Mouse (Mus musculus) C2C12 (cell line): Measurements from ENCODE around the gene Camkk1. TPM values are rescaled to one million over a fixed set of nuclear protein-coding genes. Genes with fewer than 3 reads are reported as not detected.

ENCODE experiments used
- H3K27me3 ChIP-seq: one replicate; pipeline ENCODE4 v1.6.1; 2011; ENCODE audit not compliant: control insufficient read depth, insufficient read depth, insufficient read length
- H3K36me3 ChIP-seq: one replicate; pipeline ENCODE4 v1.6.1; 2011; ENCODE audit not compliant: control insufficient read depth, insufficient read depth
- H3K4me3 ChIP-seq: one replicate; pipeline ENCODE4 v1.5.1; 2011; ENCODE audit warnings: mild to moderate bottlenecking, control low read depth; ENCODE audit not compliant: poor library complexity, insufficient read depth, severe bottlenecking
- H3K79me2 ChIP-seq: one replicate; pipeline ENCODE4 v1.6.1; 2011; ENCODE audit not compliant: control insufficient read depth, insufficient read depth
- H3K79me3 ChIP-seq: one replicate; pipeline ENCODE4 v1.6.1; 2011; ENCODE audit warnings: low read depth, control low read depth
- H3ac ChIP-seq: one replicate; pipeline ENCODE3; 2011; ENCODE audit warnings: low read depth; ENCODE audit not compliant: control insufficient read depth, insufficient read length
- CEBPB ChIP-seq: IDR thresholded peaks from one replicate; pipeline ENCODE4 v1.6.1; 2011; ENCODE audit warnings: low read depth, mild to moderate bottlenecking, control low read depth, moderate library complexity
- CTCF ChIP-seq: IDR thresholded peaks from one replicate; pipeline ENCODE4 v1.5.1; 2011; ENCODE audit not compliant: control insufficient read depth, insufficient read depth, insufficient read length
- FOSL1 ChIP-seq: IDR thresholded peaks from one replicate; pipeline ENCODE4 v1.8.0; 2011; ENCODE audit warnings: mild to moderate bottlenecking, low read length; ENCODE audit not compliant: poor library complexity, insufficient read depth, severe bottlenecking
- MAX ChIP-seq: IDR thresholded peaks from one replicate; pipeline ENCODE4 v1.6.1; 2011; ENCODE audit warnings: mild to moderate bottlenecking, control low read depth
- MYOD1 ChIP-seq: IDR thresholded peaks from one replicate; pipeline ENCODE4 v1.6.1; 2011; ENCODE audit warnings: low read depth; ENCODE audit not compliant: control insufficient read depth, insufficient read length
- MYOG ChIP-seq: IDR thresholded peaks from one replicate; pipeline ENCODE4 v1.6.1; 2011; ENCODE audit not compliant: control insufficient read depth, insufficient read length; ENCODE audit errors: extremely low read depth
- USF1 ChIP-seq: IDR thresholded peaks from one replicate; pipeline ENCODE4 v1.6.1; 2011; ENCODE audit warnings: low read depth, mild to moderate bottlenecking, control low read depth, moderate library complexity
- polyA plus RNA-seq: library from polyadenylated mRNA; unstranded; fragments of >200 nt; fragmentation: generic; extraction: Trizol; gene quantifications from one replicate; pipeline ENCODE4 v1.2.1, GENCODE M21; 2012; ENCODE audit warnings: missing spikeins

The Camkk1 gene
- polyA plus RNA-seq, 1 experiment, result 7.7 TPM

GRCm38 (mm10) chr11:72987807-72988206 lies 31.0 kb upstream of the Camkk1 start:
- TF ChIP-seq USF1 (no peak), MAX (no peak), CEBPB (no peak), MYOG (no peak), CTCF (no peak), MYOD1 (no peak), FOSL1 (no peak)
- H3K27me3 ChIP-seq, result no peaks in the 10 kb centered on the region
- no peak overlapping the region for H3ac ChIP-seq
- H3K36me3 ChIP-seq, result no peaks in the 10 kb centered on the region
- H3K79me3 ChIP-seq, result no peaks in the 10 kb centered on the region
- H3K4me3 ChIP-seq, result no peak overlapping the region
- no peaks in the 10 kb centered on the region for H3K79me2 ChIP-seq

- H3K27me3 ChIP-seq, result peaks cover 4% of the 10 kb centered on the region
- no peak overlapping the region for H3ac ChIP-seq
- H3K4me3 ChIP-seq, result no peak overlapping the region
- no peak for TF ChIP-seq MAX
- TF ChIP-seq MYOD1, result no peak
- no peaks in the 10 kb centered on the region for H3K79me2 ChIP-seq
- H3K36me3 ChIP-seq, result no peaks in the 10 kb centered on the region
- no peaks in the 10 kb centered on the region for H3K79me3 ChIP-seq
Measured at GRCm38 (mm10) chr11:72989044-72989443, 29.8 kb upstream of the Camkk1 start.

- peaks cover 4% of the 10 kb centered on the region for H3K27me3 ChIP-seq
- H3K36me3 ChIP-seq, result no peaks in the 10 kb centered on the region
- no peaks in the 10 kb centered on the region for H3K79me3 ChIP-seq
- H3K79me2 ChIP-seq, result no peaks in the 10 kb centered on the region
- TF ChIP-seq MYOG, result no peak
- TF ChIP-seq MAX, result no peak
- no peak overlapping the region for H3ac ChIP-seq
- no peak overlapping the region for H3K4me3 ChIP-seq
Measured at GRCm38 (mm10) chr11:72990688-72991087, 28.1 kb upstream of the Camkk1 start.

DNA sequence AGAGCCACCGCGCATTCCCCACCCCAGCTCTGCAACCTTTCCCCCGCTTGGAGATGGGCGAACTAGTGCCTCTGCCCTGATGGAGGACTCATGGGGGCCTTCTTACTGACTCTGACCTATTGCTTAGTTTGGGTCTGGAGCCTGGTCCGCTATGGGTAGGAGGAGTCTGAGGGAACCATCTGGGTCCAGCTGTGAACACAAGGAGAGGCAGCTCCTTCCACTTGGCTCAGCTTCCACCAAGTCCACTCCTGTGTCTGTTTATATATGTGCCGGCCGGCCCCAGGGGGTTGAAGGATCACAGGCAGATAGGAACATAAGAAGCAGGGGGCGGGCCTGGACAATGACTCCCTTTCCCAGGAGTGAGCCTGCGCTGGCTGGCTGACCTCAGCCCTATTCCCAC lies 26.8 kb upstream of the Camkk1 start:
- TF ChIP-seq MYOD1, result no peak
- no peak for TF ChIP-seq CTCF
- TF ChIP-seq CEBPB, result no peak
- no peak for TF ChIP-seq MYOG
- TF ChIP-seq USF1, result no peak
- TF ChIP-seq FOSL1, result no peak
- TF ChIP-seq MAX, result no peak
- peaks cover 4% of the 10 kb centered on the region for H3K27me3 ChIP-seq
- no peak overlapping the region for H3ac ChIP-seq
- no peaks in the 10 kb centered on the region for H3K79me3 ChIP-seq
- no peaks in the 10 kb centered on the region for H3K36me3 ChIP-seq
- H3K4me3 ChIP-seq, result no peak overlapping the region
- no peaks in the 10 kb centered on the region for H3K79me2 ChIP-seq

GRCm38 (mm10) chr11:72996346-72996745 lies 22.5 kb upstream of the Camkk1 start:
- Histone ChIP-seq H3K79me2 (no peaks in the 10 kb centered on the region), H3K27me3 (peaks cover 4% of the 10 kb centered on the region), H3K4me3 (no peak overlapping the region), H3ac (no peak overlapping the region), H3K36me3 (no peaks in the 10 kb centered on the region), H3K79me3 (no peaks in the 10 kb centered on the region)
- no peak for TF ChIP-seq CEBPB
- no peak for TF ChIP-seq MYOG
- TF ChIP-seq MYOD1, result no peak
- TF ChIP-seq FOSL1, result no peak

GRCm38 (mm10) chr11:72996781-72997180 lies 22.0 kb upstream of the Camkk1 start:
- TF ChIP-seq USF1 (no peak), MYOG (no peak), CTCF (no peak), MYOD1 (no peak), CEBPB (no peak), FOSL1 (no peak), MAX (no peak)
- no peak overlapping the region for H3ac ChIP-seq
- peaks cover 4% of the 10 kb centered on the region for H3K27me3 ChIP-seq
- no peaks in the 10 kb centered on the region for H3K36me3 ChIP-seq
- no peak overlapping the region for H3K4me3 ChIP-seq
- H3K79me2 ChIP-seq, result no peaks in the 10 kb centered on the region
- no peaks in the 10 kb centered on the region for H3K79me3 ChIP-seq
